In the genomic region with DNA sequence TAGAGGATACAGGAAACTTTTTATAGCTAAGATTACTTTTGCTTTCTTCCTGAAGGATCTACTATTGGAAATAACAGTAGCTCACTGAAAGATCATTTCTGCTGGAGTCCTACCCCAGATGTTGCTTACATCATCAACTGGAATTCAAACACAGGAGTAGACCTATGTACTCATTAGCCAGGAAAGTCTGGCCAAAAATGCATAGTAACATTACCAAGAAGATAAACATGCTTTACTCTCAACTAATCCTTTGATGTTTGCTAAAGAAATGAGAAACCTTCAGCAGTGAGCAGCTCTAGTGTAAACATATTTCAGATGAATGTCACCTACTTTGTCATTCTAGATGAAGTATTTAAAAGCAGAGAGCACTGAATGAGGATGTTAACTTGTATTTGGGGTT, we compare ENCODE assay signal across 24 mouse cellular contexts.
"Had no signal": no experiment of that assay in that cellular context is flagged by ENCODE, and none has a peak within 500 bp of the region (broad histone marks: within the 10 kb centered on the region; RNA-seq: fewer than 3 reads in every experiment).

No protein-coding gene starts in this region.

- H3K36me3 ChIP-seq: heart, embryonic 13.5 days; heart, embryonic 15.5 days; hindbrain, embryonic 13.5 days; hindbrain, embryonic 15.5 days; kidney, embryonic 15.5 days; limb, embryonic 10.5 days; limb, embryonic 12.5 days had no signal

- H3K4me1 ChIP-seq: heart, embryonic 13.5 days; heart, embryonic 15.5 days; hindbrain, embryonic 13.5 days; hindbrain, embryonic 15.5 days; kidney, embryonic 15.5 days; limb, embryonic 10.5 days; limb, embryonic 12.5 days had no signal

- H3K27me3 ChIP-seq: heart, embryonic 13.5 days; heart, embryonic 15.5 days; hindbrain, embryonic 13.5 days; hindbrain, embryonic 15.5 days; kidney, embryonic 15.5 days; limb, embryonic 12.5 days had no signal

- H3K9me3 ChIP-seq: heart, embryonic 13.5 days; heart, embryonic 15.5 days; hindbrain, embryonic 13.5 days; hindbrain, embryonic 15.5 days; kidney, embryonic 15.5 days; limb, embryonic 10.5 days; limb, embryonic 12.5 days had no signal

- H3K9ac ChIP-seq: heart, embryonic 13.5 days; heart, embryonic 15.5 days; hindbrain, embryonic 13.5 days; hindbrain, embryonic 15.5 days; kidney, embryonic 15.5 days; limb, embryonic 12.5 days had no signal

- H3K27ac ChIP-seq: heart, adult 2 months; heart, embryonic 13.5 days; heart, embryonic 15.5 days; hindbrain, embryonic 13.5 days; hindbrain, embryonic 15.5 days; hindbrain, postnatal 0 days; kidney, embryonic 15.5 days; kidney, postnatal 0 days; layer of hippocampus, adult 2 months; left cerebral cortex, adult 2 months; limb, embryonic 10.5 days; limb, embryonic 12.5 days had no signal

- H3K4me3 ChIP-seq: heart, adult 2 months; heart, embryonic 13.5 days; heart, embryonic 15.5 days; hindbrain, embryonic 13.5 days; hindbrain, embryonic 15.5 days; kidney, embryonic 15.5 days; layer of hippocampus, adult 2 months; left cerebral cortex, adult 2 months; limb, embryonic 10.5 days; limb, embryonic 12.5 days had no signal

- ATAC-seq: hindbrain, postnatal 0 days; intestine, embryonic 16.5 days had no signal

- H3K4me2 ChIP-seq: heart, embryonic 11.5 days; heart, embryonic 13.5 days; heart, embryonic 15.5 days; hindbrain, embryonic 13.5 days; hindbrain, embryonic 15.5 days; kidney, embryonic 15.5 days; limb, embryonic 12.5 days; liver, embryonic 11.5 days had no signal

- DNase-seq: gastrocnemius, postnatal 14 days; gastrocnemius, postnatal 36 days; heart, adult 11 months; heart, adult 2 months; heart, postnatal 14 days; heart, postnatal 36 days; kidney, adult 11 months; kidney, adult 2 months; kidney, postnatal 14 days; kidney, postnatal 36 days had no signal
